Mouse (Mus musculus) intestine, embryonic 14.5 days (tissue): ENCODE results near the gene Gm43191. TPM values are rescaled to one million over a fixed set of nuclear protein-coding genes. Genes with fewer than 3 reads are reported as not detected.

Experiments
- ATAC-seq: fragments of 200-750 bp; cut with Nextera tagmentation; replicated peaks from 2 replicates; pipeline ENCODE4 v1.8.0; 2017; ENCODE audit warnings: low read depth, moderate number of reproducible peaks, moderate TSS enrichment, moderate library complexity; ENCODE audit not compliant: low FRiP score, low TSS enrichment
- DNase-seq: peaks from one replicate; pipeline ENCODE4 v3.0.0-alpha.2; 2018; ENCODE audit warnings: low spot score
- H3K27ac ChIP-seq: fragments of 300-500 bp; sonication (generic); 2 replicates; pipeline ENCODE4 v1.5.1; 2014; ENCODE audit warnings: low read depth, mild to moderate bottlenecking, control low read depth
- H3K27me3 ChIP-seq: fragments of 300-500 bp; sonication (generic); replicated peaks from 2 replicates; pipeline ENCODE4 v1.6.1; 2014; ENCODE audit warnings: low read length, control low read depth; ENCODE audit not compliant: control insufficient read depth, insufficient read depth
- H3K36me3 ChIP-seq: fragments of 300-500 bp; sonication (generic); 2 replicates; pipeline ENCODE4 v1.6.1; 2014; ENCODE audit warnings: low read length, control low read depth; ENCODE audit not compliant: control insufficient read depth, insufficient read depth
- H3K4me1 ChIP-seq: fragments of 300-500 bp; sonication (generic); replicated peaks from 2 replicates; pipeline ENCODE4 v1.6.1; 2014; ENCODE audit warnings: low read length, control low read depth, mixed read lengths; ENCODE audit not compliant: control insufficient read depth, insufficient read depth
- H3K4me2 ChIP-seq: fragments of 300-500 bp; sonication (generic); 2 replicates; pipeline ENCODE4 v1.6.1; 2014; ENCODE audit warnings: low read length
- H3K4me3 ChIP-seq: fragments of 300-500 bp; sonication (generic); 2 replicates; pipeline ENCODE4 v1.5.1; 2014; ENCODE audit warnings: low read depth, low read length, control low read depth, mixed read lengths
- H3K9ac ChIP-seq: fragments of 300-500 bp; sonication (generic); 2 replicates; pipeline ENCODE4 v1.6.1; 2014; ENCODE audit warnings: mild to moderate bottlenecking, low read length
- H3K9me3 ChIP-seq: fragments of 300-500 bp; sonication (generic); 2 replicates; pipeline ENCODE4 v1.6.1; 2016; ENCODE audit warnings: low read length, control low read depth; ENCODE audit not compliant: control insufficient read depth
- whole genome bisulfite sequencing: fragments of 180-500 bp; shearing (Covaris S2); extraction: QIAGEN DNeasy Blood & Tissue Kit; methylation state at CpG from one replicate; pipeline ENCODE4 v1.1.7; 2014; 5-methylcytosine and 5-hydroxymethylcytosine counted together
- polyA plus RNA-seq: library from polyadenylated mRNA; unstranded; fragments of >200 nt; fragmentation: Nextera tagmentation; extraction: Ambion mirVana; gene quantifications from 2 replicates; pipeline ENCODE4 v1.2.1, GENCODE M21; 2014

Gm43191 gene
- polyA plus RNA-seq = not detected in 2 replicates

GRCm38 (mm10) chr3:116681160-116681559 lies at the start of gene Gm43191:
Gene Gm43191 (minus strand): TSS chr3:116681260.
- Histone ChIP-seq H3K27ac (no peak within 1 kb of the TSS), H3K27me3 (no peaks in the 10 kb centered on the region), H3K9ac (no peak within 1 kb of the TSS), H3K4me2 (no peak within 1 kb of the TSS), H3K9me3 (no peaks in the 10 kb centered on the region), H3K4me1 (no peaks in the 10 kb centered on the region), H3K36me3 (0 out of 2 replicates have a peak, but pooled peaks cover 20% of the 10 kb centered on the region), H3K4me3 (no peak within 1 kb of the TSS)
- 94% methylated on average over 1 of the region's 1 CpGs for WGBS
- ATAC-seq = no peak
- no peak for DNase-seq

- H3K9ac ChIP-seq = no peak overlapping the region
- H3K4me2 ChIP-seq = no peak overlapping the region
- H3K4me1 ChIP-seq = no peaks in the 10 kb centered on the region
- H3K4me3 ChIP-seq = no peak overlapping the region
- no peaks in the 10 kb centered on the region for H3K9me3 ChIP-seq
- no peaks in the 10 kb centered on the region for H3K27me3 ChIP-seq
- ATAC-seq = no peak
- H3K27ac ChIP-seq = no peak overlapping the region
- 68% methylated on average over 2 of the region's 2 CpGs for WGBS
- DNase-seq = no peak
- no peaks in the 10 kb centered on the region for H3K36me3 ChIP-seq
These were observed 48.6 kb upstream of the Gm43191 start for GRCm38 (mm10) chr3:116729483-116730174.

GRCm38 (mm10) chr3:116726807-116727206 lies 45.7 kb upstream of the Gm43191 start:
- Histone ChIP-seq H3K4me1 (no peaks in the 10 kb centered on the region), H3K4me2 (no peak overlapping the region), H3K9me3 (no peaks in the 10 kb centered on the region), H3K27ac (no peak overlapping the region), H3K27me3 (no peaks in the 10 kb centered on the region), H3K9ac (no peak overlapping the region), H3K4me3 (no peak overlapping the region), H3K36me3 (no peaks in the 10 kb centered on the region)
- 51% methylated on average over 9 of the region's 9 CpGs for WGBS
- DNase-seq (no peak), ATAC-seq (0 out of 2 replicates have a peak, but pooled peaks have one; percentile 15)

- Histone ChIP-seq H3K27me3 (no peaks in the 10 kb centered on the region), H3K9ac (no peak overlapping the region), H3K27ac (no peak overlapping the region), H3K4me3 (no peak overlapping the region), H3K36me3 (no peaks in the 10 kb centered on the region), H3K4me1 (no peaks in the 10 kb centered on the region), H3K9me3 (no peaks in the 10 kb centered on the region), H3K4me2 (no peak overlapping the region)
- 66% methylated on average over 10 of the region's 10 CpGs for WGBS
- ATAC-seq (no peak), DNase-seq (no peak)
These were observed 42.7 kb upstream of the Gm43191 start for GRCm38 (mm10) chr3:116723496-116724481.

GRCm38 (mm10) chr3:116722980-116723379 lies 41.9 kb upstream of the Gm43191 start:
- Histone ChIP-seq H3K4me2 (no peak overlapping the region), H3K4me3 (no peak overlapping the region), H3K27ac (no peak overlapping the region), H3K9me3 (no peaks in the 10 kb centered on the region), H3K36me3 (no peaks in the 10 kb centered on the region), H3K4me1 (no peaks in the 10 kb centered on the region), H3K27me3 (no peaks in the 10 kb centered on the region), H3K9ac (no peak overlapping the region)
- DNase-seq (no peak), ATAC-seq (no peak)
- 76% methylated on average over 4 of the region's 4 CpGs for WGBS

GRCm38 (mm10) chr3:116718951-116719350 lies 37.9 kb upstream of the Gm43191 start:
- 62% methylated on average over 3 of the region's 3 CpGs for WGBS
- H3K36me3 ChIP-seq = no peaks in the 10 kb centered on the region
- H3K4me1 ChIP-seq = no peaks in the 10 kb centered on the region
- H3K4me2 ChIP-seq = no peak overlapping the region
- no peak overlapping the region for H3K9ac ChIP-seq
- H3K27ac ChIP-seq = no peak overlapping the region
- H3K27me3 ChIP-seq = no peaks in the 10 kb centered on the region
- no peaks in the 10 kb centered on the region for H3K9me3 ChIP-seq
- no peak overlapping the region for H3K4me3 ChIP-seq
- DNase-seq (no peak), ATAC-seq (no peak)

GRCm38 (mm10) chr3:116713031-116713430 lies 32.0 kb upstream of the Gm43191 start:
- H3K9me3 ChIP-seq = no peaks in the 10 kb centered on the region
- H3K9ac ChIP-seq = no peak overlapping the region
- no peaks in the 10 kb centered on the region for H3K27me3 ChIP-seq
- peak overlapping the region; percentile 87; the same call in 1 of the 2 replicates for H3K4me3 ChIP-seq
- DNase-seq (no peak), ATAC-seq (no peak)
- H3K27ac ChIP-seq = no peak overlapping the region
- WGBS = 26% methylated on average over 5 of the region's 5 CpGs
- H3K4me2 ChIP-seq = peak overlapping the region; percentile 94
- H3K4me1 ChIP-seq = peaks cover 7% of the 10 kb centered on the region
- H3K36me3 ChIP-seq = no peaks in the 10 kb centered on the region

- H3K4me3 ChIP-seq = peak within 1 kb of the TSS; percentile 87
- no peak for ATAC-seq
- no peaks in the 10 kb centered on the region for H3K36me3 ChIP-seq
- no peak for DNase-seq
- H3K4me1 ChIP-seq = peaks cover 7% of the 10 kb centered on the region
- H3K4me2 ChIP-seq = peak within 1 kb of the TSS; percentile 94
- H3K9ac ChIP-seq = peak within 1 kb of the TSS; percentile 92
- peak within 1 kb of the TSS; percentile 74 for H3K27ac ChIP-seq
- WGBS = 3% methylated on average over 8 of the region's 8 CpGs
- H3K9me3 ChIP-seq = no peaks in the 10 kb centered on the region
- H3K27me3 ChIP-seq = no peaks in the 10 kb centered on the region
These were observed 31.4 kb upstream of the Gm43191 start, which contains the start of gene Slc35a3 for GRCm38 (mm10) chr3:116712436-116712881. Gene Slc35a3 (minus strand): TSS chr3:116712831.
